ENCODE assay signal across 18 mouse cellular contexts in the genomic region with DNA sequence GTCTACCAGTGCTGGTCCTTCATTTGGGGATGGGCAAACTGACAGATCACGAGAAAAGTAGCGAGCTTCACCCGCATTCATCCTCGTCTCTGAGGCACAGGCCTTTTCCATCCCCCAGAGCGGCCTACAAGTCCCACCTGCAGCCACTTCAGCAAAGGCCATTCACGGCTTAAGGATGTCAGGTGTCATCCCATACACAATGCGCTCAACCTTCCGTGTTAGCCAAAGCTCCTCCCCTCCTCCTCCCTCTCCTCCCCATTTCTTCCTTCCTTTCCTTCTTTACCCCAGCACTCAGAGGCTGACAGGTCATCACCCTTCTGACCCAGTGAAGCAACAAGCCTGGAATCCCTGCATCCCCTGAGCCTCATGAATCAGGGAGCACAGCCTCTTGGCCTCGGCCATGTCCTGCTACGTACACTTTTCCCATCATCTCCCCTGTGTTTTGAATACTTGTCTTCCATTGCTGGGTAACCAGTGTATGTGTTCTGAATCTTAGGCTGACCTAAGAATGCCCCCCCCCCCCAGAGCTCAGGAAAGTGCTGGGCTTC. TPM values are rescaled to one million over a fixed set of nuclear protein-coding genes. Genes with fewer than 3 reads are reported as not detected.
DNase-seq lines count a peak whose midpoint lies in the region; ATAC-seq and TF ChIP-seq lines count a peak whose summit lies in the region.
"Had no signal": no experiment of that assay in that cellular context is flagged by ENCODE, and none has a peak within 500 bp of the region (broad histone marks: within the 10 kb centered on the region; RNA-seq: fewer than 3 reads in every experiment).

No protein-coding gene starts in this region.

- H3K4me3 ChIP-seq in heart, embryonic 15.5 days: no peak overlapping the region
- no peak overlapping the region for H3K4me3 ChIP-seq in kidney, postnatal 0 days (replicated peaks; ENCODE audit: low read depth, low read length)
- H3K4me3 ChIP-seq: embryonic facial prominence, embryonic 10.5 days; forebrain, embryonic 13.5 days; heart, embryonic 13.5 days; hindbrain, embryonic 15.5 days had no signal

- no peak overlapping the region for H3K9ac ChIP-seq in heart, embryonic 15.5 days
- no peak overlapping the region for H3K9ac ChIP-seq in kidney, postnatal 0 days (ENCODE audit: low read depth, low read length)
- H3K9ac ChIP-seq: forebrain, embryonic 13.5 days; forebrain, postnatal 0 days; heart, embryonic 13.5 days; hindbrain, embryonic 15.5 days had no signal

- WGBS in heart, embryonic 15.5 days: 80% methylated on average over 10 of the region's 10 CpGs
- WGBS in kidney, postnatal 0 days: 63% methylated on average over 10 of the region's 10 CpGs

- H3K27me3 ChIP-seq in heart, embryonic 15.5 days: no peaks in the 10 kb centered on the region
- no peaks in the 10 kb centered on the region for H3K27me3 ChIP-seq in kidney, postnatal 0 days (ENCODE audit: insufficient read depth, low read length)
- H3K27me3 ChIP-seq: forebrain, embryonic 13.5 days; heart, embryonic 13.5 days; hindbrain, embryonic 15.5 days had no signal

- peaks cover 3% of the 10 kb centered on the region; the same call in 1 of the 2 replicates for H3K36me3 ChIP-seq in heart, embryonic 15.5 days
- H3K36me3 ChIP-seq in kidney, postnatal 0 days (ENCODE audit: insufficient read depth, low read length): no peaks in the 10 kb centered on the region
- H3K36me3 ChIP-seq: hindbrain, embryonic 15.5 days had no signal

- H3K27ac ChIP-seq in heart, embryonic 15.5 days: 0 out of 2 replicates have a peak overlapping the region, but pooled peaks have one; percentile 6
- peak overlapping the region; percentile 74 for H3K27ac ChIP-seq in kidney, postnatal 0 days
- H3K27ac ChIP-seq: embryonic facial prominence, embryonic 10.5 days; forebrain, embryonic 13.5 days; hindbrain, embryonic 15.5 days had no signal

- no peak for TF ChIP-seq CTCF in kidney, postnatal 0 days (IDR thresholded peaks at IDR 0.05; ENCODE audit: low read depth)

- intact Hi-C loops in gastrocnemius, postnatal 14 days (cut with DNase I; ENCODE audit: low total_unique reads): no loop called here
- intact Hi-C loops in heart, postnatal 25 days (cut with DNase I): loop anchor here (2.0 kb wide), 1 partner anchor 34 kb away; no protein-coding TSS in a partner anchor

- H3K4me2 ChIP-seq in heart, embryonic 15.5 days: no peak overlapping the region
- no peak overlapping the region for H3K4me2 ChIP-seq in kidney, postnatal 0 days (ENCODE audit: low read length)
- H3K4me2 ChIP-seq: forebrain, embryonic 13.5 days; heart, embryonic 13.5 days; hindbrain, embryonic 15.5 days had no signal

- no peak for ATAC-seq in heart, embryonic 15.5 days (replicated peaks; ENCODE audit: insufficient number of reproducible peaks, insufficient read depth, low FRiP score, low read depth)
- no peak for ATAC-seq in kidney, postnatal 0 days (replicated peaks; ENCODE audit: low FRiP score, low read depth)
- ATAC-seq: forebrain, embryonic 13.5 days; forebrain, postnatal 0 days; intestine, embryonic 16.5 days had no signal

- DNase-seq in gastrocnemius, adult 18-20 months (ENCODE audit: low spot score): peak; percentile 68
- DNase-seq in gastrocnemius, postnatal 14 days: no peak
- DNase-seq in heart, postnatal 25 days (ENCODE audit: low spot score): no peak
- DNase-seq in kidney, postnatal 0 days (ENCODE audit: low spot score): no peak
- DNase-seq in kidney, adult 11 months: no peak
- DNase-seq in left cerebral cortex, adult 8-10 months (ENCODE audit: low spot score in 2 of 2): no peak
- DNase-seq: adrenal gland, postnatal 25 days; cerebellum, adult 2 months; cerebellum, postnatal 10 days; forebrain, postnatal 0 days; heart, postnatal 36 days had no signal

- H3K4me1 ChIP-seq in heart, embryonic 15.5 days (replicated peaks): peaks cover 79% of the 10 kb centered on the region
- peaks cover 67% of the 10 kb centered on the region for H3K4me1 ChIP-seq in kidney, postnatal 0 days (replicated peaks; ENCODE audit: insufficient read depth, low read length)

- no peaks in the 10 kb centered on the region for H3K9me3 ChIP-seq in heart, embryonic 15.5 days (replicated peaks)
- H3K9me3 ChIP-seq in kidney, postnatal 0 days (replicated peaks; ENCODE audit: low read length): no peaks in the 10 kb centered on the region
- H3K9me3 ChIP-seq: embryonic facial prominence, embryonic 10.5 days; forebrain, embryonic 13.5 days; heart, embryonic 13.5 days; hindbrain, embryonic 15.5 days had no signal

RNA-seq across cellular contexts. Expression of a gene that starts 31.8 kb away (rescaled TPM):
- total RNA-seq in gastrocnemius, adult 18-20 months (2021): 10 to 100 TPM; 37.4 to 50.2 TPM
- total RNA-seq in gastrocnemius, postnatal 14 days (2021): 100 to 1,000 TPM; 297 to 319 TPM
- 89.8 and 106 TPM in 2 replicates for polyA plus RNA-seq in heart, embryonic 15.5 days (2015; fragmentation: Nextera tagmentation; extraction: Ambion mirVana)
- total RNA-seq in heart, postnatal 25 days (2021): 100 to 1,000 TPM; 292 to 338 TPM
- polyA plus RNA-seq in kidney, postnatal 0 days (2015; fragmentation: Nextera tagmentation; extraction: Ambion mirVana): 139 and 140 TPM in 2 replicates
- total RNA-seq in left cerebral cortex, adult 8-10 months (2022): 10 to 100 TPM; 28.3 to 41.2 (median 29.8) TPM

RNA-seq across cellular contexts. Expression of a gene that starts 31.8 kb away (rescaled TPM):
- total RNA-seq in gastrocnemius, adult 18-20 months (2021): 10 to 100 TPM; 66.5 to 81.6 TPM
- total RNA-seq in gastrocnemius, postnatal 14 days (2021): 100 to 1,000 TPM; 636 to 736 TPM
- polyA plus RNA-seq in heart, embryonic 15.5 days (2015; fragmentation: Nextera tagmentation; extraction: Ambion mirVana): 191 and 245 TPM in 2 replicates
- 100 to 1,000 TPM; 537 to 622 TPM for total RNA-seq in heart, postnatal 25 days (2021)
- 305 and 310 TPM in 2 replicates for polyA plus RNA-seq in kidney, postnatal 0 days (2015; fragmentation: Nextera tagmentation; extraction: Ambion mirVana)
- total RNA-seq in left cerebral cortex, adult 8-10 months (2022): 10 to 100 TPM; 24.5 to 35.0 (median 30.3) TPM
- total RNA-seq: MEL had no signal

Comparison
In these comparisons a context has a peak if more than half of its experiments do, and no peak if none do; other contexts are left out.
1. RNA of a gene that starts 31.8 kb away (total RNA-seq): 292 to 338 TPM in heart, postnatal 25 days and 297 to 319 TPM in gastrocnemius, postnatal 14 days; 37.4 to 50.2 TPM in gastrocnemius, adult 18-20 months and 28.3 to 41.2 TPM in left cerebral cortex, adult 8-10 months; every median in the first group is over 4 times any median in the second.
2. RNA of a gene that starts 31.8 kb away (total RNA-seq): 636 to 736 TPM in gastrocnemius, postnatal 14 days and 537 to 622 TPM in heart, postnatal 25 days; 66.5 to 81.6 TPM in gastrocnemius, adult 18-20 months and 24.5 to 35.0 TPM in left cerebral cortex, adult 8-10 months; every median in the first group is over 4 times any median in the second.